Mouse (Mus musculus) MEL (cell line): ENCODE measurements around the gene Gm42878. TPM values are rescaled to one million over a fixed set of nuclear protein-coding genes. Genes with fewer than 3 reads are reported as not detected.
A peak's percentile ranks its signal among the peaks of the same experiment; 100 is the strongest.
"Not testable (repeated sequence)": the region's sequence is repeated elsewhere in the genome, so short reads cannot be mapped to it uniquely, and the experiment has no call there.

Experiments
- DNase-seq: peaks from one replicate; pipeline ENCODE4 v3.0.0; 2011; ENCODE audit warnings: low read depth, low spot score
- H3K27ac ChIP-seq: 2 replicates; pipeline ENCODE4 v1.5.1; 2012; ENCODE audit warnings: low read depth, mild to moderate bottlenecking, control low read depth, low read length, moderate library complexity; ENCODE audit not compliant: control insufficient read depth
- H3K27me3 ChIP-seq, 2 experiments: fragments of 150-350 bp in 1 of 2; sonication (generic) in 1 of 2; 2 replicates each; pipeline ENCODE4 v1.6.1; 2012; ENCODE audit warnings: low read length in 2 of 2, mild to moderate bottlenecking in 2 of 2, improper control_type of control experiment in 1 of 2, moderate library complexity in 1 of 2; ENCODE audit not compliant: insufficient read depth in 2 of 2, control insufficient read depth in 1 of 2
- H3K36me3 ChIP-seq, 2 experiments: 2 replicates each; pipeline ENCODE4 v1.6.1; 2012 to 2014; ENCODE audit warnings: low read length in 2 of 2, improper control_type of control experiment in 1 of 2, inconsistent platforms in 1 of 2, mild to moderate bottlenecking in 1 of 2; ENCODE audit not compliant: insufficient read depth in 2 of 2, control insufficient read depth in 1 of 2
- H3K4me1 ChIP-seq, 2 experiments: fragments of 150-350 bp in 1 of 2; sonication (generic) in 1 of 2; 2 replicates each; pipeline ENCODE4 v1.6.1; 2012; ENCODE audit warnings: low read length in 2 of 2, improper control_type of control experiment in 1 of 2, mild to moderate bottlenecking in 1 of 2; ENCODE audit not compliant: insufficient read depth in 2 of 2, control insufficient read depth in 1 of 2
- H3K4me3 ChIP-seq, 2 experiments: fragments of 150-350 bp in 1 of 2; sonication (generic) in 1 of 2; 2 replicates each; pipeline ENCODE4 v1.5.1; 2012; ENCODE audit warnings: low read depth in 2 of 2, low read length in 2 of 2, mild to moderate bottlenecking in 2 of 2, moderate library complexity in 2 of 2, control low read depth in 1 of 2, improper control_type of control experiment in 1 of 2; ENCODE audit not compliant: control insufficient read depth in 1 of 2, insufficient read depth in 1 of 2
- H3K79me2 ChIP-seq: 2 replicates; pipeline ENCODE4 v1.6.1; 2012; ENCODE audit warnings: mild to moderate bottlenecking, low read length, moderate library complexity; ENCODE audit not compliant: control insufficient read depth, poor library complexity, insufficient read depth
- H3K9ac ChIP-seq: 2 replicates; pipeline ENCODE4 v1.6.1; 2012; ENCODE audit warnings: low read depth, mild to moderate bottlenecking, control low read depth, low read length, moderate library complexity; ENCODE audit not compliant: control insufficient read depth, poor library complexity, severe bottlenecking
- H3K9me3 ChIP-seq: fragments of 150-350 bp; sonication (generic); replicated peaks from 2 replicates; pipeline ENCODE4 v1.6.1; 2012; ENCODE audit warnings: mild to moderate bottlenecking, low read length, improper control_type of control experiment, moderate library complexity; ENCODE audit not compliant: insufficient read depth
- CHD1 ChIP-seq: IDR thresholded peaks from 2 replicates; pipeline ENCODE4 v1.6.1; 2012; ENCODE audit warnings: low read depth, mild to moderate bottlenecking, inconsistent platforms, low read length, improper control_type of control experiment
- CHD2 ChIP-seq: IDR thresholded peaks from 2 replicates; pipeline ENCODE4 v1.6.1; 2011; ENCODE audit warnings: low read length, improper control_type of control experiment
- MAFK ChIP-seq: IDR thresholded peaks from 2 replicates; pipeline ENCODE4 v1.6.1; 2011; ENCODE audit warnings: low read depth, mild to moderate bottlenecking, low read length, improper control_type of control experiment, borderline replicate concordance
- MAX ChIP-seq: IDR thresholded peaks from 2 replicates; pipeline ENCODE4 v1.6.1; 2011; ENCODE audit warnings: low read length, improper control_type of control experiment
- MEF2A ChIP-seq: IDR thresholded peaks from 2 replicates; pipeline ENCODE4 v1.6.1; 2014; ENCODE audit warnings: low read depth, mild to moderate bottlenecking, inconsistent platforms, low read length, improper control_type of control experiment; ENCODE audit not compliant: poor library complexity, insufficient replicate concordance, severe bottlenecking; ENCODE audit errors: extremely low read depth
- MXI1 ChIP-seq: IDR thresholded peaks from 2 replicates; pipeline ENCODE4 v1.6.1; 2011; ENCODE audit warnings: mild to moderate bottlenecking, low read depth, low read length, improper control_type of control experiment
- MYC ChIP-seq: IDR thresholded peaks from 2 replicates; pipeline ENCODE4 v1.6.1; 2011; ENCODE audit warnings: low read depth, mild to moderate bottlenecking, low read length, improper control_type of control experiment, moderate library complexity
- NELFE ChIP-seq: IDR thresholded peaks from 2 replicates; pipeline ENCODE4 v1.6.1; 2011; ENCODE audit warnings: low read depth, low read length, improper control_type of control experiment
- NRF1 ChIP-seq: IDR thresholded peaks from 2 replicates; pipeline ENCODE4 v1.6.1; 2014; ENCODE audit warnings: low read depth, mild to moderate bottlenecking, inconsistent platforms, low read length, improper control_type of control experiment, moderate library complexity; ENCODE audit not compliant: poor library complexity, insufficient read depth, severe bottlenecking
- POLR2A ChIP-seq, 2 experiments: IDR thresholded peaks; 2 replicates each; pipeline ENCODE4 v1.6.1; 2011 to 2012; ENCODE audit warnings: low read length in 2 of 2, mild to moderate bottlenecking in 2 of 2, control low read depth in 1 of 2, improper control_type of control experiment in 1 of 2, low read depth in 1 of 2, moderate library complexity in 1 of 2; ENCODE audit not compliant: control insufficient read depth in 1 of 2, insufficient read depth in 1 of 2, poor library complexity in 1 of 2
- POLR2AphosphoS5 ChIP-seq: IDR thresholded peaks from 2 replicates; pipeline ENCODE4 v1.6.1; 2012; ENCODE audit warnings: low read depth, borderline replicate concordance, mild to moderate bottlenecking, inconsistent platforms, low read length, moderate library complexity, mixed read lengths
- SIN3A ChIP-seq: IDR thresholded peaks from 2 replicates; pipeline ENCODE4 v1.6.1; 2012; ENCODE audit warnings: low read length, improper control_type of control experiment, inconsistent platforms
- SMC3 ChIP-seq: IDR thresholded peaks from 2 replicates; pipeline ENCODE4 v1.6.1; 2011; ENCODE audit warnings: low read depth, low read length, improper control_type of control experiment
- TAL1 ChIP-seq: IDR thresholded peaks from 2 replicates; pipeline ENCODE4 v1.6.1; 2012; ENCODE audit warnings: mild to moderate bottlenecking, inconsistent platforms, low read length, moderate library complexity, mixed read lengths
- UBTF ChIP-seq: IDR thresholded peaks from 2 replicates; pipeline ENCODE4 v1.6.1; 2012; ENCODE audit warnings: low read depth, mild to moderate bottlenecking, inconsistent platforms, low read length, improper control_type of control experiment, moderate library complexity, borderline replicate concordance; ENCODE audit not compliant: insufficient read depth
- USF1 ChIP-seq: IDR thresholded peaks from 2 replicates; pipeline ENCODE4 v1.6.1; 2014; ENCODE audit warnings: low read depth, mild to moderate bottlenecking, inconsistent platforms, low read length, improper control_type of control experiment, moderate library complexity
- USF2 ChIP-seq, 2 experiments: IDR thresholded peaks; 2 replicates each; pipeline ENCODE4 v1.6.1; 2011 to 2012; ENCODE audit warnings: improper control_type of control experiment in 2 of 2, low read length in 2 of 2, borderline replicate concordance in 1 of 2, inconsistent platforms in 1 of 2, low read depth in 1 of 2, mild to moderate bottlenecking in 1 of 2; ENCODE audit not compliant: insufficient read depth in 1 of 2
- ZNF384 ChIP-seq: IDR thresholded peaks from 2 replicates; pipeline ENCODE4 v1.6.1; 2012; ENCODE audit warnings: low read depth, mild to moderate bottlenecking, inconsistent platforms, low read length, improper control_type of control experiment
- polyA plus RNA-seq, 2 experiments: library from polyadenylated mRNA; stranded (reverse) in 1 of 2; unstranded in 1 of 2; fragments of >175 nt in 1 of 2; fragments of >200 nt in 1 of 2; gene quantifications; 2 replicates each; pipeline versions ENCODE4 v1.2.1 to v1.2.4; 2012; ENCODE audit warnings: low replicate concordance in 2 of 2, low read depth in 1 of 2; ENCODE audit not compliant: insufficient read length in 2 of 2, insufficient read depth in 1 of 2, missing spikeins in 1 of 2
- total RNA-seq: library from RNA; depleted of rRNA; stranded (reverse); fragments of 300-350 nt; gene quantifications from 2 replicates; pipeline ENCODE4 v1.2.3, GENCODE M21; 2012

Gm42878 gene
- total and polyA plus RNA-seq, 3 experiments: not detected

- peak overlapping the region; percentile 64 for H3K9ac ChIP-seq
- H3K27ac ChIP-seq, H3K79me2 ChIP-seq, H3K27me3 ChIP-seq, H3K9me3 ChIP-seq, H3K36me3 ChIP-seq: not testable (repeated sequence)
- H3K4me1 ChIP-seq: peaks cover 0 to 15% of the 10 kb centered on the region in 2 experiments; a peak in 2 of 4 replicates
- peak; percentile 60 for DNase-seq
- peak overlapping the region; percentile 57 to 65 for H3K4me3 ChIP-seq
- TF ChIP-seq MYC (peak; percentile 56; the same call in 1 of the 2 replicates), NRF1 (peak; percentile 76), MAX (peak; percentile 58; the same call in 1 of the 2 replicates), POLR2A (IDR thresholded peaks at IDR 0.05; ENCODE audit: control insufficient read depth in 1 of 2, insufficient read depth in 1 of 2, low read depth in 1 of 2, low read length in 2 of 2, poor library complexity in 1 of 2) (0 out of 4 replicates have a peak, but pooled peaks have one; percentile 27 to 35), MXI1 (peak; percentile 64; the same call in 1 of the 2 replicates), USF1 (peak; percentile 75), USF2 (IDR thresholded peaks at IDR 0.05; ENCODE audit: borderline replicate concordance in 1 of 2, insufficient read depth in 1 of 2, low read depth in 1 of 2, low read length in 2 of 2) (0 out of 4 replicates have a peak, but pooled peaks of 1 of the 2 experiments have one; percentile 29), SIN3A (peak; percentile 31; the same call in 1 of the 2 replicates)
Observed at GRCm38 (mm10) chr5:121501424-121501996, 43.8 kb downstream of the Gm42878 start.

DNA sequence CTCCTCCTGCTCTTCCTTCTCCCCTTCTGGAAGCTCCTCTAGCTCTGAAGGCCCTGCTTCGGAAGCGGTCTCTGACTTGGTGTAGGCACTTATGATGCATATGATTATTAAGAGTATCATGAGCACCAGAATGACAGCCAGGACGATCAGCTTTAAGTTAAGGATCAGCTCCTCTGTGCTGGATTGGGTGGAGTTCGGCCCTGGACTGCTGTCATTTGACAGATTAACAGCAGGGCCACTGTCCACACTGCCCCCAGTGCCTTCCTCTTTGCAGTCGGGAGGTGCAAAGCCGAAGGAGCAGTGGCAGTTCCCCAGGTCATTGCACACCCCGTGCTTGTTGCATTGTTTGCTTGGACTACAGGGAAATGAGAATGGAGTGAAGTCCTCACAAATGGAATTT lies 44.6 kb downstream of the Gm42878 start:
- DNase-seq: peak; percentile 56
- Histone ChIP-seq H3K27me3 (no peaks in the 10 kb centered on the region), H3K27ac (no peak overlapping the region), H3K9me3 (no peaks in the 10 kb centered on the region), H3K9ac (peak overlapping the region; percentile 64), H3K4me1 (peaks cover 0 to 15% of the 10 kb centered on the region in 2 experiments; a peak in 2 of 4 replicates), H3K4me3 (peak overlapping the region; percentile 57 to 65), H3K79me2 (no peaks in the 10 kb centered on the region), H3K36me3 (no peaks in the 10 kb centered on the region)
- no peak for TF ChIP-seq TAL1
- no peak for TF ChIP-seq MEF2A
- TF ChIP-seq UBTF: no peak
- TF ChIP-seq NELFE: no peak
- TF ChIP-seq CHD1: no peak
- no peak for TF ChIP-seq SMC3
- TF ChIP-seq ZNF384: no peak
- no peak for TF ChIP-seq MXI1
- TF ChIP-seq CHD2: no peak
- TF ChIP-seq SIN3A: no peak
- TF ChIP-seq POLR2AphosphoS5: no peak
- no peak for TF ChIP-seq MAFK
